Mouse (Mus musculus): ENCODE measurements around the gene Dync1h1.
"Not testable (repeated sequence)": the region's sequence is repeated elsewhere in the genome, so short reads cannot be mapped to it uniquely, and the experiment has no call there.

Dync1h1 gene

DNA sequence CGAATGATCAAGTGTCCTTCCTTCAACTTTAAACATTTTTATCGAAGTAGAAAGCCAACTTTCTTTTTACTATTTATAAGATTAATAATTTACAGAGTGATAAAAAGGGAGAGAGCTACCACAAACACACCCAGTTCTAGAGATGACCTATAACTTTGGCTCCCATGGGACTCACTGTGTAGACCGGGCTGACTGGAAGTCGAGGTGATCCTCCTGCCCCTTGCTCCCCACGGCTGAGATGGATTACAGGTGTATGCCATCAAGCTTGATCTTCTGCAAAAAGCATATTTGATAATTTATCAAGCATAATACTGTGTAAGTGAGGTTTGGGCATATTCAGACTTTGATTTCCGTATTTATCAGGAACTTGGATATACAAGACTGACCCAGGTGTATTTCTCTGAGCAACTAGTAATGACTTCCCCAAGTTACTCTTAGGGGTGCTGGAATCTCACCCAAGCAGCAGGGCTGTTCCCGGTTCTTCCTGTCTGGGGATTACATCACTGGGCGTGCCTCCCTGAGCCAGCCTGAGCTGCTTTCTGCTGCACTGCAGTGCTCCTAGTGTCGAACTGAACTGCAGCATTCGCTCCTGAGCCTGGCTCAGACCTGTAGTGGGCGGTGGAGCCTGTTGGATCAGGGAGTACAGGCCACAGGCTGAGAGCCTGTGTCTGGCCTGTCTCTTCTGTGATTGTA lies 7.4 kb downstream of the Dync1h1 start:
- DNase-seq = no peak

DNA sequence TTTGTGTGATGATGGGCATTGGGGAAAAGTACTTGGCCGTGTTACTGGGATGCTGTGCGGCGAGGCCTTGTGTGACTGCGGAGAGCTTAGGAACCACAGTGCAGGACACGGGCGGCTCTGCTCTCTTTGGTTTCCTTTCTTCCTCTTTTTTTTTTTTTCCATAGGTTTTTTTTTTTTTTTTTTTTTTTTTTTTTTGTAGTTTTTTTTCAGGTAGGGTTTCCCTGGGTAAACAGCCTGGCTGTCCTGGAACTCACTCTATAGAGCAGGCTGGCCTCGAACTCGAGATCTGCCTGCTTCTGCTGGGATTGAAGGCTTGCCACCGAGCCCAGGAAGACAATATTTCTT lies 7.9 kb downstream of the Dync1h1 start:
- no peak for DNase-seq

DNA sequence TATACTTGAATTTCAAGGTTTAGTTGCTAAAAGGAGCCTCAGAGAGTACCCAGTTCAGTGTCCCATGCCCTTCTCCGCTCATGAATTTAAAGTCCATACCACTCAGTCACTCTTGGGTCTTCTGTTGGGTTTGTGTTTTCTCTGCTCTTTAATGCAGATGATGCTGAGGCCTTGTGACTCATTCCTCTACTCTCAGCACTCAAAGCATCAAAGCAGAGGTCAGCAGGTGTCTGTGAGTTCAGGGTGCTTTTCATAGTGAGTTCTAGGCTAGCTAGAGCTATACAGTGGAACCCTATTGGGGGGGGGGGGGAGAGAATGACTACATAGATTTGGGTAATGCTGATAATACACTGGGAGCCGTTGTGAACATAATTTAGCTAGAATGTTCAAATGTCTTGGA lies 9.5 kb downstream of the Dync1h1 start:
- DNase-seq = no peak

DNA sequence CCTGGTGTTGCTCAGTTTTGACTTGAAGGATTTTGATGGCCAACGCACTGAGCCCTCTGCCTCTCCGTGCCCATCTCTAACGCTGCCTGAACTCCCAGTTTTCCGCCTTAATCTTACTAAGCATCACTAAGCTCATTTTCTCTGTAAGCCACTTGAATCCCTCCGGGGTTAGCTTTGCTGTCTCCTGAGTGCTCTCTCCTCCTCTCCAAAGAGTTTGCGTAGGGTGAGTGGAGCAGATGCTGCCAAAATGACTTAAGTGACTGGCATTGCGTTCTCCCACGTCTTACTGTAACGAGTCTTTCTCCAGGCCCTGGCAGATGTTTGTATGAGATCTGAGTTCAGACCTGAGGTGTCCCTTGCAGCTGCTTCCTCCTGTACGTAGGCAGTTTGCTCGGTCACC lies 28.8 kb downstream of the Dync1h1 start:
- DNase-seq = no peak

DNA sequence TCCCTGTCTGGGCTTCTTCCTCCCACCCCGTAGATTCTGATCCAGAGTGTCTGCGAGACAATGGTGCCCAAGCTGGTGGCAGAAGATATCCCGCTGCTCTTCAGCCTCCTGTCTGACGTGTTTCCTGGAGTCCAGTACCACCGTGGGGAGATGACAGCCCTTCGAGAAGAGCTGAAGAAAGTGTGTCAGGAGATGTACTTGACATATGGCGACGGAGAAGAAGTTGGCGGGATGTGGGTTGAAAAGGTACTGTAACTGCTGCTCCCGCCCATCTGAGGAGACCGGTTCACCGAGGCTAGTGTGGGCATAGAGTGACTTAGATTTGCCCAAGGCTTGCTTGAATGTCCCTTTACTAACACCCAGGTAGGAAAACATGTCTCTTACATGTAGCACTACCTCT lies 35.0 kb downstream of the Dync1h1 start:
- no peak for DNase-seq

DNA sequence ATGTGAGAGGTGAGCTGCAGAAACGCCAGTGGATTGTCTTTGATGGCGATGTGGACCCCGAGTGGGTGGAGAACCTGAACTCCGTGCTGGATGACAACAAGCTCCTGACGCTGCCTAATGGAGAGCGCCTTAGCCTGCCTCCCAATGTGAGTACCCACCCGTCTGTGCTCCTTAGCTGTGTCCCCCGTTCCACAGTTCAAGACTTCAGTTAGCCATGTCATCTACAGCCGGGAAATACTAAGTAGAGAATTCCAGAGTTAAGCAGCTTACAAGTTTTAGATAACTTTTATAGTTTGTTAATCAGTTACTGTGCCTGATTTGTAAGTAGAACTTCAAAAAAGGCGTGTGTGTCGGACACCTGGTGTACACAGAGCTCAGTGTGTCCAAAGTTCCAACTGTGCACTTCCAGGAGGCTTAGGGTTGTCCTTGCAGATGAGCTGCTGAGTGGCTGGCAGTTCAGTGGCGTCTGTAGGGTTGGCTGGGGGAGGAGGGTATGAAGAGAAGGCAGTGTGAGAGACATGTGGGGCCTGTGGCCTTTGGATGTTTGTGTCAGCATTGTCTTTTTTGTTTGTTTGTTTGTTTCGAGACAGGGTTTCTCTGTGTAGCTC lies 36.4 kb downstream of the Dync1h1 start:
- DNase-seq = no peak

DNA sequence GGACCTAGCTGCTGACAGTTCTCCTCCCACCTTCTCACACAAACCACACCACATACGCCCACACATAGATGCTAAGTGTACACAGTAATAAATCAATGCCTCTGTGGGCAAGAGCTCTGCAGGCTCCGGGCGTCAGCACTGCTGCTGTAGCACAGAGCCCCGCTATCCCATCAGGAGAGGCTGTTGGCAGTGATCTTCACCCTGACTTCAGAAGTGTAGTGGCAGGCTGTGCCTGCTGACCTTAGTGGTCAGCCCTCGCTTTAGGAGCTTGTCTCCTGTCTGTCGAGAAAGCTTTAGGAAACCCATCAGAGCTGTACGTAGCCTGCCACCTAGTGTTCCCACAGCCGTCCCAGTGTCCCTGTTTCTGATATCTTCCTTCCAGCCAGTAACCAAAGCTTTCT lies 49.0 kb downstream of the Dync1h1 start:
- no peak for DNase-seq

DNA sequence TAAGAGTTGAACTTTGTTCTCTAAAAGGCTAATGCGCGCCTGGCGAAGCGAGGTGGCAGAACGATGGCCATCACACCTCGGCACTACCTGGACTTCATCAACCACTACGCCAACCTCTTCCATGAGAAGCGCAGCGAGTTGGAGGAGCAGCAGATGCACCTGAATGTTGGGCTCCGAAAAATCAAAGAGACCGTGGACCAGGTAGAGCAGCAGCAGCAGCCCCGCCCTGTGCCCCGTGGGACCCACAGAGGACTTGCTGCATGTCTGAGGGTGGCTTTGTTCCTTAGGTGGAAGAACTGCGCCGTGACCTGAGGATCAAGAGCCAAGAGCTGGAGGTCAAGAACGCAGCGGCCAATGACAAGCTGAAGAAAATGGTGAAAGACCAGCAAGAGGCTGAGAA lies 50.2 kb downstream of the Dync1h1 start:
- DNase-seq = no peak

DNA sequence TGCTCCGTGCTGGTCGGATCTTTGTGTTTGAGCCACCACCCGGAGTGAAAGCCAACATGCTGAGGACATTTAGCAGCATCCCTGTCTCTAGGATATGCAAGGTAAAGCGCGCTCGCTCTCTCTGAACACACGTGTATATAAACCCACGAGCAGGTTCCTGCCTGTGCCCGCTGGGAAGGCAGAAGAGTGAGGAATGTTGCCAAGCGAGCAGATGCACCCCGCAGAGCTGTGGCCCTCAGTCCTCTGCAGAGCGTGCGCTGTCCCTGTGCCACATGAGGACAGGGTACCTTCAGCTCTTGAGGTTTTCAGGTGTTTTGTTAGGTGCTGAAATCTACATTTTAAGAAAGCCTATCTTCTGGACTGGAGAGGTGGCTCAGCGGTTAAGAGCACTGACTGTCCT lies 60.5 kb downstream of the Dync1h1 start:
- no peak for DNase-seq

DNA sequence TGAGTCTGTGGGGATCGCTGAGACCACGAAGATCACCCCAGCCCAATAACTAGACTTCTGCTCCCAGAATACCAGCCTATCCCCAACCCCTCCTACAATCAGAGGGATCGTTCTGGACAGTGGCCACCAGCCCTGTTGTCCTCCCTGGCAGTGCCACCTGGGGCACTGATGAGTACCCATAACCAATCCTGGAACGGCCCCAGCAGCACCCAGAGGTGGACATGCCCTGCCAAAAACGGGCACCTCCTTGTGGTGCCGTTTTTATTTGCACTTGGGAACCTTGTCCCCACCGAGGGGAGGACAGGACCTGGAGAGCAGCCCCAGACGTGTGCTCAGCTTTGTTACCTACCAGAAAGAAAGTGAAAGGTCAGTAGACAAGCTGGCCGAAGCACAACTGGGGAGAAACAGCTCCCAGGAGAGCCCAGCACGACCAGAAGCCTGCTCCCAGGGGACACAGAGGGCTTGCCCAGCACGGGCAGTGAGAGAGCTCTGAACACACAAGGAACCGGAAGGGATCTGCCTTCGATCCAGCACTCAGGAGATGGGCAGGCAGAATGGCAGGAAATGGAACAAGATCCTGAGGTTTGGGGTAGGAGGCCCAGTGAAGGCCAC lies 66.3 kb downstream of the Dync1h1 start:
- no peak for DNase-seq

DNA sequence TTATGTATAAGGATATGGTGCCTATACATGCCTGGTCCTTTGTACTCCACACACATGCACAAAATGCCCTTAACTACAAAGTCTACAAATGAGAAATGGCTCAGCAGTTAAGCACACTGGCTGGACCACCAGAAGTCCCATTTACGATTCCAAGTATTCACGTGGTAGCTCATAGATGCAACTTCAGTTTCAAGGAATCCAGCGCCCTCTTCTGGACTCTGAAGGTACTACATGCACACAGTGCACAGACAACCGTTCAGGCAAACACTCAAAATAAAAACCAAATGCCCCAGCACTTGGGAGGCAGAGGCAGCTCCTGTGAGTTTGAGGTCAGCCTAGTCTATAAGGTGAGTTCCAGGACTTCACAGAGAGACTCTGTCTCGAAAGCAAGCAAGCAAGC lies 73.0 kb downstream of the Dync1h1 start:
- peak; percentile 40 for DNase-seq

DNA sequence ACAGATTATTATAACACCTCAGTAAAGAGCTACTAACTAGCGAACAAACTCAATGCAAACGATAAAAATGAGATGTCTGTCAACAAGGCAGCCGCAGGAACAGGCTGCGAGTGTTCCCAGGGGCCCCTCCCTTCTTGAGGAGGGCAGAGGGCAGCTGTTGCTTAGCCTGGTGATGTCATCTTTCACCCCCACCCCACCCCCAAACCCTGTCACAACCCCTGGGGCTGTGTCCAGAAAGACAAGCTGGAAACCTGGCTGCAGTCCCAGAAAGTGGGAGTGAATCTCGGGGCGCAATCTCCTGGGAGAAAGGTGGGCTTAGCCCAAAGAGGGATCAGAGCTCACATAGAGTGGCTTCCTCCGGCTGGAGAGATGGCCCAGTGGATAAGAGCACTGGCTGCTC lies 79.9 kb downstream of the Dync1h1 start:
- no peak for DNase-seq

DNA sequence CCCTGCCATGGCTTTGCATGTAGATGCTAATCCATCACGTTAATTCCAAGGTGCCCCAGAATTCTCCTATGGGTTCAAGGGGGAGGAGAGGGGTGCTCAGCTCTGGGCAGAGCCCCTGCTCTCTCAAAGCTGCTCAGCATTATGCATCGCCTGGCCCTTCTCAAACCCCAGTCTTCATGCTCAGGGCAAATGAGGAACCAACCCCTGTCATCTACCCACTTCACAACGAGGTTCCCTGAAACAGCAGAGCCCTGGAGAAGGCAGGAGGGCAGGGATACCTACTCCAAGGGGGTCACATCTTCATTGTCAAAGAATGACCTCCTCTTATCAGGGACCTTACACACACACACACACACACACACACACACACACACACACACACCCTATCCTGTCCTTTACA lies 80.6 kb downstream of the Dync1h1 start:
- DNase-seq = no peak

DNA sequence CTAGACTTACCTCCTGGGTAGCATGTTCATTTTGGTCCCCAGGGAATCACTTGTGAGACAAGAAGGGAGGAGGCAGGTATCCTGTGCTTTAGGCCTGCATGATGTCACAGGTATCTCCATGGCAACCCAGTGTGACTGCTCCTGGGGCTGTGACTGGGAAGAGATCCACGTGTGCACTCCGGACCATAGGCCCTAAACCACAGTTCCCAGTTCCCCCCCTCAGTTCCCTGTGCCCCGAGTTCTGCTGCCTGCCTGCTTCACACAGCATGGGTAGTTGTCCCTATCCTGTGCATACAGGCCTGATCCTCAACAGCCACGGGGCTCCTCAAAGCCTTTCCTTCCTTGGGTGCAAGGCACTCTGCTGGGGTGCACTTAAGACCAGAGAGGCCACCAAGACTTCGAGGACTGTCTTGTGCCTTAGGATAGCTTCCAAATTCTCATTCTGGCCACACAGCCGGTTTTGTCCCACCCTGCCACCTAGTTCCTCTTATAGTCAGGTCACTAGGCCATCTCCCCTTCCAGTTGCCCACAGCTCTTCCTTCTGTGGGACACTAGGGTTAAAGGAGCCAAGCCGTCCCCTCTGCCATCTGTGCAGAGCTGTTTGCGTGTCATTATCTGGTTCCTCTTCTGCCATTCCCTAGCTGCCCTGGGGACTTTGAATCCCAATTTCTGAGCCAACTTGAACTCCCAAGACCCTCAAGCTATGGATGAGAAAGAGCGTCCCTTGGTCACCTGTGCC lies 81.5 kb downstream of the Dync1h1 start, which contains the start of gene 1700001K19Rik:
Gene 1700001K19Rik (minus strand): TSS at position 59 of the 739 bp plus-strand sequence.
- no peak for DNase-seq

DNA sequence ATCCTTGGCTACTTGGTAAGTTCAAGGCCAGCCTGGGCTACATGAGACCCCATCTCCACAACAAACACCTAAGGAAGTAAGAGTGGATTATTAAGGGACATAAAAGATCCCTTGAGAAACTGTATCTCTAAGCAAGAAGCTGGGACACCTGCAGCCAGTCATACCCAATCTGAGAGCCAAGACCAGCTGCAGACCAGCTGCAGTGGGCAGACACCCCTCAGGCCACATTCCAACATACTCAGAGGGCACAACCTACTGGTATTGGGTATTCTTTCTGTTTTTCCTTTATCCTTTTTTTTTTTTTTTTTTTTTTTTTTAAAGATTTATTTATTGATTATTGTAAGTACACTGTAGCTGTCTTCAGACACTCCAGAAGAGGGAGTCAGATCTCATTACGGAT lies 82.3 kb downstream of the Dync1h1 start:
- DNase-seq = no peak

DNA sequence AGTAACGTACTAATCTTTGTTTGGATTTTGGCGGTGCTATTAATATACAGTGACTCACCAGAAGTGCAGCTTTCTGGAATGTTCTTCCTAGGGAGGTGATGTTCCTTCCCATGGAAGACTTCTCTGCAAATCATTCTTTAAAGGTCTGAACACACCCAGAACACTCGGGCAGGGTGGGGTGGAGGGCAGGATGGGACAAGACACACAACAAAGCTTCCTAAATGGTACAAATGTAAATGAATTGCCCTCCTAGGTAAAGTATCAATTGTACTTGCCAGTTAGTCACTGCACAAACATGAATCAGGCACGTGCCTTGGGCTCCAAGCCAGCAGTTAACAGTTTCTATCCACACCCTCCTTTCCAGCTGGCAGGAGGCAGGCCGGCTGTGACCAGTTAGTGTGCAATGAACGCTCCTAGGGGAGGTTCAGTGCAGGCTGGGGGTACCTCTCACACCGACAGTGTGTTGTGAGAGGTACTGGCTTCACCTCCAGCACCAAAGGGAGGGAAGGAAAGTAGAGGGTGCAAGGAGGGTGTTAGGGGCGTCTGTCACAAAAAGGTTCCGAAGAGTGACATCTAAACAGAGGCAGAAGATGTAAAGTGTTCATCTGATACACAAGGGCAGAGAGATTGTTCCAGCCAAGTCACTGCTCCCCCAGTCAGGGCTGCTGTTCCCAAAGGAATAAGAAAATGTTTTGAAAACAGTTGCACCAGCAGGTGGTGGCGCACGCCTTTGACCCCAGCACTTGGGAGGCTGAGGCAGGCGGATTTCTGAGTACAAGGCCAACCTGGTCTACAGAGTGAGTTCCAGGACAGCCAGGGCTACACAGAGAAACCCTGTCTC lies 86.9 kb downstream of the Dync1h1 start:
- no peak for DNase-seq

DNA sequence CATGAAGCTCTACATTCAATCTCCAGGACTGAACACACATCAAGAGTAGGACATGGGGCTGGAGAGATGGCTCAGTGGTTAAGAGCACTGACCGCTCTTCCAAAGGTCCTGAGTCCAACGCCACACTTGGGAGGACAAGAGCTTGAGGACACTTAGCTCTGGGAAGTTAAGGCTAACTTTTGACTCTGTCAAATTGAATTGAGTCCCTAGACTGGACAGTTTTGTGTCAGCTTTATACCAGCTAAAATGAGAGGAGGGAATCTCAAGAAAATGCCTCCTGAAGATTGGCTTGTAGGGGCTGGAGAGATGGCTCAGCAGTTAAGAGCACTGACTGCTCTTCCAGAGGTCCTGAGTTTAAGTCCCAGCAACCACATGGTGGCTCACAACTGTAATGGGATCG lies 87.7 kb downstream of the Dync1h1 start:
- not testable (repeated sequence) for DNase-seq

DNA sequence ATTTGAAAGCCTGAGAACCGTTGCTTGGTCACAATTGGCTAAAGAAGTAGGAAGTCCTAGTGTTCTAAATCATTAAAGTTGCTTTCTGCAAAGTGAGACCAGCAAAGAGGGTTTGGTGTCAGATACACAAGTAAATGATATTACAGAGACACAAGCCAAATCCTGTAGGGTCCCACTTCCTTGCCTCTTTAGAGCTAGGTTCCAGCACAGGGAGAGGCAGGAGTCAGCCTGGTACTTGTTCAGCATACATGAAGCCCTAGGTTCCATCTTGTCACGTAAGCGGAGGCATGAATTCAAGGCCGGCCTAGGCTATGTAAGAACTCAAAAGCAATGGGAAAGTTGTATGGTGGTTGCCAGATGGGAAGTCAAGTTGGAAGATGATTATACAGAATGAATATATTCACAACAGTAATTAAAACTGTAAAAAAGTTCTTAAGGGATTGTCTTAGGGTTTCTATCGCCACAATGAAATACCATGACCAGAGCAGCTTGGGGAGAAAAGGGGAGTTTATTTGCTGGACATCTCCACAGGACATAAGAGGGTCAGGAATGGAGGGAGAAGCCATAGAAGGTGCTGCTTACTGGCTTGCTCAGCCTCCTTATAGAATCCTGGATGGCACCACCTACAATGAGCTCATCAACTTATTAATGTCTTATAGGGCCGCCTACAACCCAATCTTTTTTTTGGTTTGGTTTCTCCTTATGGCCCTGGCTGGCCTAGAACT lies 88.8 kb downstream of the Dync1h1 start:
- DNase-seq = no peak

DNA sequence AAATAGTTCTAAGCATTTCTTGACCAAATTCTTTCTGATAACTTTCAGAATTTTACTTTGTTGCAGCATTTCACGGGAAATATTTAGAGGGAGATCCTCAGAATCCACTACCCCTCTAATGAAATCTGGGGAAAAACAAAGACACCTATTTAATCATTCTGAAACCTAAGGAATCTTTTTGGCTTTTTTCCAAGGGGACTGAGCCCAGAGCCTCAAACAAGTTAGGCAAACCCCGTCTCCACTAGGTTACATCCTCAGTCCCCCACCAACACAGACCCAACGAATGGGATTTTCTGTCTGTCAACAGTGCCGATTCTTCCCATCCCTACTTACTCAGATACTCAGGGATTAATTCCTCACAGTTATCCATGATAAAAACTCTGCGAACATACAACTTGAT lies 92.1 kb downstream of the Dync1h1 start:
- DNase-seq = not testable (repeated sequence)

DNA sequence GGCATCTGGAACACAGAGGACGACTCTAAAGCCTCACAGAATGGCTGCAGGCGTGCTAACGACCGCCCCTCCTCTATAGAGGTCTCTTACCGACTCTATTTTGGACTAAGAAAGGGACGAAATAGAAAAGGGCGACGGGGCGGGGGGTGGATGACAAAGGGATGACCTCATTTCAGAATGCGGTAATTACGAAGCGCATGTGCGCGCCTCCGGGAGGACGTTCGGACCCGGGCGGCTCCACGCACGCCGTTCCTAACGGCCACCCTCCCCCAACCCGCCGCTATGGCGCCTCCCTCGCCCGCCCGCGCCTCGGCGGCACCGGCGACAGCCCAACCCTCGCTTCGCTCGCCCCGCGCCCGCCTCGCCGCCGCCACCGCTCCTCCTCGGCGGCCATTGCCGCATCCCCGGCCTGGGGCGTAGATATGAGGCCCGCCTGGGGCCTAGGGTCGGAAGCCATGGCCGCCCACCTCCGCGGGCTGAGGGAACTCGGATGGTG lies 94.5 kb downstream of the Dync1h1 start:
- peak; percentile 61 for DNase-seq

DNA sequence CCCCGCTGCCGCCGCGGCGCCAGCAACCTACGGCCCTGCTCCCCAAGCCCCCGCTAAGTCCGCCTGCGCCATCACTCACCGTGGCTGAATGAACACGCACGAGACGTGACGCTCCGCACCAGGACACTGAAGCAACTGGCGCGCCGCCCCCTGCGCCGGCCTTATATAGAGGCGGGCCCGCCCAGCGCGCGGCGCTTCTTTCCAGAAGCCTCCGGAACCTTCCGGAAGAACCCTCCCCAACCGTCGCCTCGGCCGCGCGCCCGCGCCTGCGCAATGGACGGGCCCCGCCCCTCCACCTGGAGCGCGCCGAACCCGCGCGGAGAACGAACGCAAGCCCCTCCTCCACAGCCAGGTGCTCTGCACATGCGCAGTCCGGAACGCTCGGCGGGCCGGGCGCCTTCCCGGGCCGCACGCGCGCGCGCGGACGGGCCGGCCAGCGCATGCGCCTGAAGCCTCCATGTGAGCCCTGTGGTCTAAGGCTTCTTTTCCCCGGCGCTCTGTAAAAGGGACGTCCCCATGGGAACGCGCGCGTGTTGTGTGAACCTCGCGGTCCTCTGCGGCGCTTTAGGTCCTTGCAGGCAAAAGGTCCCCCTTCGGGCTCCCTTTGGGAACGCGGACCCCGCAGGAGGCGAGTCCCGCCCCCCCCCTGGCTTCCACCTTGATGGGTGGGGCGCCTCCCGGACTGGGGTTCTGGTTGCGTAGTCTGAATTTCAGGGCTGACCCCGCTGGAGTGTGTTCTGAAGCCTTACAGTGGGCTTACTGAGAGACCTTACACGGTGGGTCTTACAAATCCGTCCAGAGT lies 95.1 kb downstream of the Dync1h1 start:
- DNase-seq = peak; percentile 99
